Mouse (Mus musculus): Measurements from ENCODE around the gene Nudt8. TPM values are rescaled to one million over a fixed set of nuclear protein-coding genes. Genes with fewer than 3 reads are reported as not detected.
"Not testable (repeated sequence)": the region's sequence is repeated elsewhere in the genome, so short reads cannot be mapped to it uniquely, and the experiment has no call there.

The Nudt8 gene
- total RNA-seq (2022): 10 to 100 TPM in 1 of 4 experiments, 1 to 10 TPM in 3; 7.4 to 10.5 (median 8.9) TPM

GRCm38 (mm10) chr19:4000119-4000900 lies at the start of gene Nudt8, which contains the start of gene Gm49405:
TSS of gene Nudt8 (plus strand) at chr19:4000580.
TSS of gene Gm49405 (plus strand) at chr19:4000626.
- peak; percentile 93 to 95 for DNase-seq (ENCODE audit: low spot score in 2 of 2)

GRCm38 (mm10) chr19:3951461-3951860 lies 48.9 kb upstream of the Nudt8 start:
- DNase-seq (ENCODE audit: low spot score in 2 of 2): no peak

- no peak for DNase-seq (ENCODE audit: low spot score in 2 of 2)
Measured at GRCm38 (mm10) chr19:3952099-3952498, 48.3 kb upstream of the Nudt8 start.

- no peak for DNase-seq (ENCODE audit: low spot score in 2 of 2)
Measured at GRCm38 (mm10) chr19:3955033-3955432, 45.3 kb upstream of the Nudt8 start.

- DNase-seq (ENCODE audit: low spot score in 2 of 2): no peak
Measured at GRCm38 (mm10) chr19:3955804-3956203, 44.6 kb upstream of the Nudt8 start.

- not testable (repeated sequence) for DNase-seq (ENCODE audit: low spot score in 2 of 2)
Measured at GRCm38 (mm10) chr19:3957296-3958036, 42.9 kb upstream of the Nudt8 start.

GRCm38 (mm10) chr19:3958470-3958869 lies 41.9 kb upstream of the Nudt8 start, which contains the start of gene Aldh3b3:
TSS of gene Aldh3b3 (plus strand) at chr19:3958645.
- no peak for DNase-seq (ENCODE audit: low spot score in 2 of 2)

GRCm38 (mm10) chr19:3959030-3959429 lies 41.4 kb upstream of the Nudt8 start:
- no peak for DNase-seq (ENCODE audit: low spot score in 2 of 2)

GRCm38 (mm10) chr19:3960211-3960610 lies 40.2 kb upstream of the Nudt8 start:
- no peak for DNase-seq (ENCODE audit: low spot score in 2 of 2)

GRCm38 (mm10) chr19:3961805-3962204 lies 38.6 kb upstream of the Nudt8 start:
- not testable (repeated sequence) for DNase-seq (ENCODE audit: low spot score in 2 of 2)

- no peak for DNase-seq (ENCODE audit: low spot score in 2 of 2)
Measured at GRCm38 (mm10) chr19:3962469-3962868, 37.9 kb upstream of the Nudt8 start.

- DNase-seq (ENCODE audit: low spot score in 2 of 2): no peak
Measured at GRCm38 (mm10) chr19:3964030-3964429, 36.4 kb upstream of the Nudt8 start.

GRCm38 (mm10) chr19:3966330-3967075 lies 33.9 kb upstream of the Nudt8 start:
- no peak for DNase-seq (ENCODE audit: low spot score in 2 of 2)

GRCm38 (mm10) chr19:3967258-3967657 lies 33.1 kb upstream of the Nudt8 start:
- DNase-seq (ENCODE audit: low spot score in 2 of 2): no peak

- no peak for DNase-seq (ENCODE audit: low spot score in 2 of 2)
Measured at GRCm38 (mm10) chr19:3972229-3972628, 28.2 kb upstream of the Nudt8 start, which contains the start of gene Aldh3b2. TSS of gene Aldh3b2 (plus strand) at chr19:3972328.

GRCm38 (mm10) chr19:3974608-3975007 lies 25.8 kb upstream of the Nudt8 start:
- not testable (repeated sequence) for DNase-seq (ENCODE audit: low spot score in 2 of 2)

GRCm38 (mm10) chr19:3975866-3976265 lies 24.5 kb upstream of the Nudt8 start:
- no peak for DNase-seq (ENCODE audit: low spot score in 2 of 2)

GRCm38 (mm10) chr19:3980309-3980708 lies 20.1 kb upstream of the Nudt8 start:
- DNase-seq (ENCODE audit: low spot score in 2 of 2): peak; percentile 41 to 46

GRCm38 (mm10) chr19:3980917-3981316 lies 19.5 kb upstream of the Nudt8 start:
- no peak for DNase-seq (ENCODE audit: low spot score in 2 of 2)

- DNase-seq (ENCODE audit: low spot score in 2 of 2): no peak
Measured at GRCm38 (mm10) chr19:3983527-3984200, 16.7 kb upstream of the Nudt8 start.

- DNase-seq (ENCODE audit: low spot score in 2 of 2): no peak
Measured at GRCm38 (mm10) chr19:3985261-3985681, 15.1 kb upstream of the Nudt8 start.
